Mouse (Mus musculus): ENCODE measurements around the gene Lpar2. TPM values are rescaled to one million over a fixed set of nuclear protein-coding genes. Genes with fewer than 3 reads are reported as not detected.

Lpar2 gene
- under 1 TPM; 0.05 to 0.07 TPM for total RNA-seq (2021)
- long read RNA-seq, experiment 1, result 0 reads
- long read RNA-seq, experiment 2, result 0 reads

DNA sequence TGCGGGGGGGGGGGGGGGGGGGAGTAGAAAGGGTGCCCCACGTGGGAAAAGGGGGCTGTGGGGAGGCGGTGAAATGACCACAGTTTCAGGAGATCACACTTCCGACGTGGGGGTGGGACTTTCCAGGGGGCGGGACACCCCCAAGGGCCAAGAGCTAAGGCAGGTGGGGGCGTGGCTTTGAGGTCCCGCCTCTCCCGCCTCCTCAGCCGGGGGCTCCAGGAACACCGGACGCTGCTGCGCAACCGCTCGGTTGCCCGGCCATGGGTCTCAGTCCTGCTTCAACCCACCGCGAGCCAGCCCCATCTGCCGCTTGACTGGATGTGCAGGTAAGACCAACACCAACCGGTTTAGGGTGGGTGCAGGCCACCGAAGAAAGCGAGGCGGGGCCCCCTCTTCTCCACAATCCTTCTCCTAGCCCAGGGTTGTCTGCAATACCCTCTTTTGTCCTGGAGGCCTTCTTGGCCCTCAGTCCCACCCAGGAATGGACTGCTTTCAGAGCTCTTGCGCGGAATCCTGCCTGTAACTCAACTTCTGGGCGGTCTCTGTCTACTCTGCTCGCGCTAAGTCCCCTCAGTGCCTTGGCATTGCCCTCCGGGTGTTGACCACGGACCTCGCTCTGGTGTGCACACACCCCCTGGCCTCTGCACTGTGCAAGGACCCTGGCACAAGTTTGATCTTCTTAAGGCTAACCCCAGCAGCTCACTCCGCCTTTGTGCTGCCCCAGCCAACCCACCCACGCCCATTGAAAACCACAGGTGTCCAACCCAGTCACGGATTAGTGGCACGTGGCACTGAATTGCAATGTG lies at the start of gene Lpar2:
Gene Lpar2 (plus strand): TSS at position 44 of the 806 bp plus-strand sequence.
- DNase-seq (ENCODE audit: low spot score), result no peak

DNA sequence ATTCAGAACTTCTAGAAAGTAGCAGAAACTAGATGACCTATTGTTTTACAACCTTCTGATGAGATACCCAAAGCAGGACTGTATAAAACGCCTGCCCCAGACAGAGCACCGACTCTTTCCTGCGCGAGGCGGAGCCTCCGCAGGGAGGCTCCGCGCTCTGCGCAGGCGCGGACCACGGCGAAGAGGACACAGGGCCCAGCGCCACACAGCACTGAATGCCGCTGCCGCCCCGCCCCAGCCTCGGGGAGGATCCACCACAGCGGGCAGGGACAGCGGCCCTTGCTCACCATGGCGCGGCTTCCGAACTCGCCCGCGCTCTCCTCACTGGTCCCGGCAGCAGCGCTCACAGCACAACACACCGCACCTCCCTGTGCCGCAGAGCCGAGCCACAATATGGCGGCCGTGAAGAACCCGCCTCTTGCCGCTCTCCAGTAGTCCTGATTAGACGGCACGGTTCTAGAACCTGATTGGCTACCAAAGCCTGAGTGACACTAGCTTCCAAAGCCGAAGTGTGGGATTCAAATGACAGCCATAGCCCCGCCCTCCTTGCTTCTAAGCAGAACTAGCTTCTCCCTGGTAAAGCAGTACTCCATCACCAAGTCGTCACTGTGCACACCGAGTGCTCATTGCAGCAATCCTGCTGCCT lies 47.6 kb upstream of the Lpar2 start, which contains the start of gene Gm20422:
Gene Gm20422 (minus strand): TSS at position 384 of the 646 bp plus-strand sequence.
- peak; percentile 91 for DNase-seq (ENCODE audit: low spot score)

DNA sequence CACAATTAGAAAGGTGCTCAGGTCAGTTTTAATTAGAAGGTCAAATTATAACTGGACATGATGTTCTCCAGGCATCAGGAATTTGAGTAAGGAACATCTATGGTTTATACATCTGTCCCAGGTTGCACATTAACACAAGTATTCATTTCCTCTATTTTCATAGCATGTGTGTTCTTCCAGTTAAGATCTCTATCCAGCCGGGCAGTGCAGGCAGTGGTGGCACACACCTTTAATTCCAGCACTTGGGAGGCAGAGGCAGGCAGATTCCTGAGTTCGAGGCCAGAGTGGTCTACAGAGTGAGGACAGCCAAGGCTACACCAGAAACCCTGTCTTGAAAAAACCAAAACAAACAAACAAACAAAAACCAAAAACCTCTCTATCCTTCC lies 47.1 kb upstream of the Lpar2 start:
- DNase-seq (ENCODE audit: low spot score), result no peak

DNA sequence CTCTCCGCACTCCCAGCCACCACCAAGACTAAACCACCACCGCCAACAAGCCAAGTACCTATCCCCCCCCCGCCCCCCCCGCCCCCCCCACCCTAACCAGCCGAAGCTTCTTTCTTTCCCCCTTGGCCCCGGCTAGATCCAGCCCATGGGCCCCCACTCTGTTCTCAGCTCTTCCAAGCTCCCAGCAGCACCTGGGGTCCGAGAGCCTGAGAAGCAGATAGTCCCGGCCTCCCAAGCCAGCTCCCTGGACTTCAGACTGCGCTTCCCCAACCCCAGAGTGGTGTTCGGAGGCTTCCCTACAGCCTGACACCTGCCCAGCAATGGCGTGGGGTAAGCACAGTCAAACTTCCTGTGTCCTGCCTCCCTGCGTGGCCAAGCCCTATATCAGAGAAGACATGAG lies 45.1 kb upstream of the Lpar2 start:
- DNase-seq (ENCODE audit: low spot score), result no peak

DNA sequence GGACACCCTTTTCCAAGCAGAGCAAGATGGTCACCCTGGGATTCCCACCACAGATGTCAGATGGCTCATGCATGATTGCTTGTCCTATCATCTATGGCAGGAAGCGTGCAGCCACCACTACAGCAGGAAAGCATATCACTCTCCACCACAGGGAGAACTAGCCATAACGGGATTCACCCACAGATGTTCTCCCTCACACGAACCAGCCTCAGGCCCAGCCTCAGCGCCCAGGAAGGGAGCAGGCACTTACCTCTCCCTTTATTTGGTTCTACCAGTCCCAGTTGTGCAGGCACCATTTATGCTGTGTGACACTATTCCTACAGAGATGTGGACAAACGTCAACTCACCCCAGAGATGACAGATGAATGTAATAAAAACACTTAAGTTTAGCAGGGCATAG lies 33.1 kb upstream of the Lpar2 start:
- no peak for DNase-seq (ENCODE audit: low spot score)

DNA sequence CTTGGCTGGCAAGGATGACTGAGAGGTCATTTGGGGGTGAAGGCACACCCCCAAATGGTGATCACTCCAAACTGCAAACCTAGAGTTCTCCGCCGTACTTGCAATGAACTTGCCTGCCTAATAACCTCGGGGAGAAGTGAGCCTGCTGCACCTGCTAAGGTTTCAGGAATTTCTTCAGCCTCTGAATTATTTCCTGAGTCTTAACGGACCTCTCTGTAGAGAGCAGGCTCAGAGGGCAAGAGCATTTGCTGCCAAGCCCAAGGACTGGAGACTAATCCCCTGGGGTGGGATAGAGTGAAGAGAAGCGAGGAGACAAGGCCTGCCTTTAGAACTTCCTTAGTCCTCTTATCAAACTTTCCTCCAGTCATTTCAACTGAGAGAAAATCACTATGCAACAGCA lies 32.5 kb upstream of the Lpar2 start:
- no peak for DNase-seq (ENCODE audit: low spot score)

DNA sequence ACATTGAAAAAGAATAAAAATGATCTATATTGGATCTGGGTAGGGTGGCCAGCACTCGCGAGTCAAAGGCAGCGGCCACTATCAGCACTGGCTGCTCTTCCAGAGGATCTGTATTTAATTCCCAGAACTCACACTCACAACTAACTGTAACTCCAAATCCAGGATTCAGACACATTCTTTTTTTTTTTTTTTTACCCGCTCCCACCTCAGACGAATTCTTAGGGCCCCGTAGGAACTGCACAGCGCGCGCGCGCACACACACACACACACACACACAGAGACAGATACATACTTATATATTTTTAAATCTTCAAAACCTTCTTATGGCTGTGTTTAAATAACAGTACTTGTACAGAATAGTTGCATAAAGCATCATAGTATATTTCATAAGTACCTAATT lies 31.9 kb upstream of the Lpar2 start:
- DNase-seq (ENCODE audit: low spot score), result no peak

DNA sequence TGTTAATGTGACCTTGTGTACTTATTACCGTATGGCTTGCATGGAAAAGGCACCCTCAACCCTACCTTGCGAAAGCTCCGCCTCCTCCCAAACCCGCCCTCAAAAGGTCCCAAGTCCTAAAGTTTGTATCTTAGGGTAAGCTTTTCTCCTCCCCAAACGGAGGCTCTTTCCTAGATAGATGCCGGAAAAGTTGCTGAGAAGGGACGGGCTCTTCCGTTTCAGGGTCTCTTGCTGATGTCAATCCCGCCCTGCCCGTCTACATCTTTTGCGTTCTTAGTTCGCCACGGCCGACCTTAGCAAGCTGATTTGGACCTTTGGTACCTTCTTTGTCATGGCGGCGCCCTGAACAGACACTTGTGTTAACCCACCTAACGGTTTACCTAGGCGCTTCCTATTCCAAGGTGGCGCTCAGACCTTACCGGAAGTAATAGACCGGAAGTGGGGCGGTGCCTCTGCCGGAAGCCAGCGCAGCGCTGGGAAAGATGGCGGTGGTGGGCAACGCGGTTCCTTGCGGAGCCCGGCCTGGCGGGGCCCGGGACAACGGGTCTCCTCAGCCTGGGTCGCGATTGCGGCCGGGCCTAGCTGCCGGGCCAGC lies 31.4 kb upstream of the Lpar2 start, which contains the start of the genes Atp13a1 and Zfp866:
Gene Atp13a1 (plus strand): TSS at position 391 of the 595 bp plus-strand sequence.
Gene Zfp866 (minus strand): TSS at position 406 of the 595 bp plus-strand sequence.
- peak; percentile 89 for DNase-seq (ENCODE audit: low spot score)

DNA sequence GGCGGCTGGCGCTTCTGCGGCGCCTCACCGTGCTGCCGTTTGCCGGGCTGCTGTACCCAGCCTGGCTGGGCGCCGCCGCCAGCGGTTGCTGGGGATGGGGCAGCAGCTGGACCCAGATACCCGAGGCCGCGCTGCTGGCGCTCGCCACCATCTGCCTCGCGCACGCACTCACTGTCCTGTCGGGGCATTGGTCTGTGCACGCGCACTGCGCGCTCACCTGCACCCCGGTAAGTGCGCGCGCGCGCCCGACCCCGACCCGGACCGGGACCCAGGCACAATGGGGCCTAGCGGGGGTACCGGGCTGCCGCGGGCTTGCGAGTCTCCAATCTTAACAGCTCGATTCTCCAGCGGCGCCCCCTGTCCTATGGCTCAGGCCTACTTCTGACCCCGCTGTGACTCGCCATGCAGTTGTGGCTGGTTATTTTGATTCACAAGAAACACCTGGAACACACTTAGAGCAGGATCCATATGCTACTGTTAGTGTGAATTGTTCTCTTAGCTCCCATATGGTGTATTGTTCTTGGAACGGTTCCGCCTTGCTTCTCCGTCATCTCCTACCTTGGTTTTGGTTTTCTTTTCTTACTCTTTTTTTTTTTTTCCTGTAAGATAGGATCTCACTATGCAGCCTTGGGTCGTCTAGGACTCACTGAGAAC lies 30.7 kb upstream of the Lpar2 start:
- DNase-seq (ENCODE audit: low spot score), result no peak

DNA sequence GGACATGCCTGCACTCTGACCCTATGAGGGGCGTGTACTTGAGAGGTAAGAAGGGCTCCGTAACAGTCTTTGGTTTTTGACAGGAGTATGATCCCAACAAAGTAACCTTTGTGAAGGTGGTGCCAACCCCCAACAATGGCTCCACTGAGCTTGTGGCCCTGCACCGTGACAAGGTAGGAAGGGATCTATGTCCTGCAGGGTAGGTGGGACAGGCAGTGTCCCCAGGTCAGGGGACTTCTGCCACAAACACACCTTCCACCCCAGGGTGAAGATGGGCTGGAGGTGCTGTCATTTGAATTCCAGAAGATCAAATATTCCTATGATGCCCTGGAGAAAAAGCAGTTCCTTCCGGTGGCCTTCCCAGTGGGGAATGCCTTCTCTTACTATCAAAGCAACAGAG lies 28.6 kb upstream of the Lpar2 start:
- DNase-seq (ENCODE audit: low spot score), result no peak

DNA sequence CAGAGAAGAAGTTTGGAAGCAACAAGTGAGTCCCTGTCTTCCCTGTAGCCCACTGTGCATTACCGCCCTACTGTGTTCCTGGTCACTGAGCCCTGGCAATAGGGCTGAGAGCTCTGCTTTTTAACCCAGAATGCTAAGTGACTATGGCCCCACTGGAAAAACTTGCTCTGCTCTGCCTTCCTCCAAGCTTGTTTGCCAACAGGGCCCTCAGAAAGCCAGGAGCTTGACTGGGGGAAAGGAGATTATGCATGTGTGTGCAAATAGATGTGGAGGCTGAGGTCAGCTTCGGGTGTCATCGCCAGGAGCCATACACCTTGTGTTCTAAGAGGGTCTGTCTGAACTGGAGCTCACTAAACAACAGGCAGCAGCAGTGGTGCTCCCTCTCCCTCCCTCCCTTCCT lies 28.1 kb upstream of the Lpar2 start:
- DNase-seq (ENCODE audit: low spot score), result no peak

DNA sequence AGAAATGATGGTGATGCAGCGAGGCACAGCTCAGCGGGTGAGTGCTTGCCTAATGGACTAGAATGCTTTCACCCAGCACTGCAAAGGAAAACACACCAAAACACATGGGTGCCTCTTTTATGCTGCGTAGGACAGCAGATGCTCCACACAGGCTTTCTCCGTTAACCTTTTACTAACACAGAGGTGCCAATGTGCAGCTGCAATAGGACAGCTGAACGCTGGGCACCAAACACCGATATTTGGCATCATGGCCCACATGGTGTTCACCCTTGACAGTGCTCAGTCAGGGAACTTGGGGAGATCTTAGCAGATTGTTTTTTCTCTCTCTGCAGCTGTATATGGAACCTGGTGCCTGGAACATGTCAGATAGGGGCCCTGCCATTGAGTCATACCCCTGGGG lies 27.3 kb upstream of the Lpar2 start:
- no peak for DNase-seq (ENCODE audit: low spot score)

DNA sequence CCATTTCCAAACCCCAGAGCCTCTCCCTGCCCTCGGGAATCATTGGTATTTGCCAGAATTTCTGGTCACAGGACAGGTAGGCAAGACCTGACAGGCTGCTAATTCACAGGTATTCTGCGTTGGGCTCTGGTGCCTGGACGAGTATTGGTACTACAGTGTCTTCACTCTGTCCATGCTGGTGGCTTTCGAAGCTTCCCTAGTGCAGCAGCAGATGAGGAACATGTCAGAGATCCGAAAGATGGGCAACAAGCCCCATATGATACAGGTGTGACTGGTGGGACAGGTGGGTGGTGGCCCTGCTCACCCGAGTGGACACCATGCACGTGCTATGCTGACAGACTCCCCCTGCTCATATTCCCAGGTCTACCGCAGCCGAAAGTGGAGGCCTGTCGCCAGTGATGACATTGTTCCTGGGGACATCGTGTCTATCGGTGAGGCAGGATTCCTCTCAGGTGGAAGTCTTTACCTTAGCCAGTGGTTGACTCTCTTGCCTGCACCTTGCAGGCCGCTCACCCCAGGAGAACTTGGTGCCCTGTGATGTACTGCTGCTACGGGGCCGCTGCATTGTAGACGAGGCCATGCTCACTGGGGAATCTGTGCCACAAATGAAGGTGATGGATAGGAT lies 25.4 kb upstream of the Lpar2 start:
- no peak for DNase-seq (ENCODE audit: low spot score)

DNA sequence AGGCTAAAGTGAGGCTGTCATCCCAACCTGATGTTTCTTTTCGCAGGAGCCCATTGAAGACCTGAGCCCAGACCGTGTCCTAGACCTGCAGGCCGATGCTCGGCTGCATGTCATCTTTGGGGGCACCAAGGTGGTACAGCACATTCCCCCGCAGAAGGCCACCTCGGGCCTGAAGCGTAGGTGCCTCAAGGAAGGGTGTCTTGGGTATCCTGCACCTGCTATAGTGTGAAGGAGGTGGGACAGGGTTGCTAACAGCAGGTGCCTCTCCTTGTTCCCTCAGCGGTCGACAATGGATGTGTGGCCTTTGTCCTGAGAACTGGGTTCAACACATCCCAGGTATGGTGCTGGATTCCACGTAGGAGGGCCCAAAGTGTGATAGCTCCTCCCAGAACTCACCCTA lies 24.6 kb upstream of the Lpar2 start:
- no peak for DNase-seq (ENCODE audit: low spot score)

DNA sequence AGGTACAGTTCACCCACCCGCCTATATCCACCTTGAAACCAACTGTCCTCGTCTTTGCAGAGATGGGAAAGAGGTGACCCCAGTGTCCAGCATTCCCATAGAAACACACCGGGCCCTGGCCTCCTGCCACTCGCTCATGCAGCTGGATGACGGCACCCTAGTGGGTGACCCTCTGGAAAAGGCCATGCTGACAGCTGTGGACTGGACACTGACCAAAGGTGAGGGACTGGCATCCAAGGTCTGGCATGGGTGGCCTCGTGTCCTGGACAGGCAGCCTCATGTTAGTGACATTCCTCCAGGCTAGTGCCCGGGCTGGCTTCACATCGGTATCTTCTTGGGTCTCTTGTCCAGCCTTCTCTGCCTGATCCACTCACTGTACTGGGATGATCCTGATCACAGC lies 23.0 kb upstream of the Lpar2 start:
- DNase-seq (ENCODE audit: low spot score), result no peak

DNA sequence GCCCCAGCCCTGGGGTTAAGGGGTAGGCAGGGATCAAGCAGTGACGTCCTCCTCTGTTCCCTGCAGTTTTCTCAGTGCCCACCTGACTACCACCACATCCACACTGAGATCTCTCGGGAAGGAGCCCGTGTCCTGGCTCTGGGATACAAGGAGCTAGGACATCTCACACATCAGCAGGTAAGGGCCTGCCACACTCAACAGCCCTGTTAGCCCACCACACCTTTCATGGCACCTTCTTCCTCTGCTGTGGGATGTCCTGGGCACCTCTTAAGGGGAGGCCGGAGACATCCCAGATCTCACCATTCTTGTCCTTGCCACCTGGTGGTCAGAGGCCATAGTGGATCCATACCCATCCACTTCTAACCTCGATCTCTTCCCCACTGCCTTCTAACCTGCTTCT lies 22.3 kb upstream of the Lpar2 start:
- no peak for DNase-seq (ENCODE audit: low spot score)

DNA sequence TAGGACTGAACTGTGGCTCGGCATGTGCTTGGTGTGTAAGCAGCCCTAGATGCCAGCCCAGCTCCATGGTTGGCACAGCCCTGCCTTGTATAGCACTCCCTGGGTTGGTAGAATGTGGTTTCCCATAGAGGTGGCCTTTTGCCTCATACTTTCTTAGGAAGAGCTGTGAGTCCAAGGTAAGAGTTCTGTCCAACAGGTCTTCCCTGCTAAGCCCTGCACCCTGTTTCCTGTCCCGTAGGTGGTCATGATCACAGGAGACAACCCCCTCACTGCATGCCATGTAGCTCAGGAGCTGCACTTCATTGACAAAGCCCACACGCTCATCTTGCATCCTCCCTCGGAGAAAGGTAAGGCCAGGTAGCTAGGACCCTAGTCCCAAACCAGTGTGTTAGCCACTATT lies 20.4 kb upstream of the Lpar2 start:
- no peak for DNase-seq (ENCODE audit: low spot score)

DNA sequence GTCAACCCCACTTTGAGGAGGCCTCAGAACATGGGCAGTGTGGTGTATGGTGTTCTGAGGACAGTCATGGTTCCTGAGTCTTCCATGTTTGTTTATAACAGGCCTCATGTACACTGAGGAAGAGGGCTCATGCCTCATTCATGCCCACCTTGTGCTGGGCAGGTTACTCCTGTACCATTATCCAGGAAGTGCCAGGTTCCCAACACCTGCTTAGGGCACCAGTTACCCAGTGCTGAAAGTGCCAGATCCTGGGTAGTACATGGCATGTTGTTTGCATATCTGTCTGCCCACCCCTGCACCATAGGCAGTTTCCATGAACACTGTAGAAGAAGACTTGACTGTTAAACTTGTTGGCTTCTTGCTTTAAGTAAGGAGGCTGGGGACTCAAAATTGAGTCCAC lies 20.0 kb upstream of the Lpar2 start:
- no peak for DNase-seq (ENCODE audit: low spot score)

DNA sequence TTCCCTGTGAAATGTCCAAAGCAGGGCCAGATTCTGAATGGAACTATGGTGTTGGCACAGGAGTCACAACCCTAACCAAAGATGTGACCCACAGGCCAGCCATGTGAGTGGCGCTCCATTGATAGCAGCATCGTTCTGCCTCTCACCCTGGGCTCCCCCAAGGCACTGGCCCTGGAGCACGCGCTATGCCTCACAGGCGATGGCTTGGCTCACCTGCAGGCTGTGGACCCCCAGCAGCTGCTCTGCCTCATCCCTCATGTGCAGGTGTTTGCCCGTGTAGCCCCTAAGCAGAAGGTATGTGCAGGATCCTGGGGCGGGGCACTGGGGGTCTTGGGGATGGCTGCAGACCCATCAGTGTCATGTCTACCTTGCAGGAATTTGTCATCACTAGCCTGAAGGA lies 18.9 kb upstream of the Lpar2 start:
- DNase-seq (ENCODE audit: low spot score), result no peak

DNA sequence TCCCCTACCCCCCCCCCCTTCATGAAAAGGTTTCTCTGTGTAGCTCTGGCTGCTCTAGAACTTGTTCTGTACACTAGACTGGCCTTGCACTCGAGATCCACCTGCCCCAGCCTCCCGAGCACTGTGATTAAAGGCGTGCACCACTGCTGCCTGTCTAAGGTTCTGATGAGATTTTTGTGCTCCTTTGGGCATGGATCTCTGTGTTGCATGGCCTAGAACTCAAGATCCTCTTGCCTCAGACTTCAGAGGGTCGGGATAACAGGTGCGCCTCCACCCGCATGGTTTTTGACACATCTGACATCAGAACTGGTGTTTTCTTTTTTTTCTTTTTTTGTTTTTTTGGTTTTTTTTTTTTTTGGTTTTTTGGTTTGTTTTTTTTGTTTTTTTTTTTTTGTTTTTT lies 17.7 kb upstream of the Lpar2 start:
- no peak for DNase-seq (ENCODE audit: low spot score)

DNA sequence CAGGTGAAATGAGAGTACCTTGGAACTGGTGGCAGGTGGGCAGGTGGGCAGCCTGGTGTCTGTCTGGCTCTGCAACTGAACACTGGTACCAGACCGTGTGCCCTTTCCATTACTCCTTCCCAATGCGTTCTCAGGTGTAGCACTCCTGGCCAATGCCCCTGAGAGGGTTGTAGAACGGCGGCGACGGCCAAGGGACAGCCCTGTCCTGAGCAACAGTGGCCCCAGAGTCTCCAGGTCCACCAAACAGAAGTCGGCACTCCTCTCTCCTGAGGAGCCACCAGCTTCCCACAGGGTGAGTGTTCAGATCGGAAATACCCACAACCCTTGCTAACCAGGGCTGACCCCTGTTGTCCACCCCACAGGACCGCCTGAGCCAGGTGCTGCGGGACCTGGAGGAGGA lies 17.1 kb upstream of the Lpar2 start:
- DNase-seq (ENCODE audit: low spot score), result no peak

DNA sequence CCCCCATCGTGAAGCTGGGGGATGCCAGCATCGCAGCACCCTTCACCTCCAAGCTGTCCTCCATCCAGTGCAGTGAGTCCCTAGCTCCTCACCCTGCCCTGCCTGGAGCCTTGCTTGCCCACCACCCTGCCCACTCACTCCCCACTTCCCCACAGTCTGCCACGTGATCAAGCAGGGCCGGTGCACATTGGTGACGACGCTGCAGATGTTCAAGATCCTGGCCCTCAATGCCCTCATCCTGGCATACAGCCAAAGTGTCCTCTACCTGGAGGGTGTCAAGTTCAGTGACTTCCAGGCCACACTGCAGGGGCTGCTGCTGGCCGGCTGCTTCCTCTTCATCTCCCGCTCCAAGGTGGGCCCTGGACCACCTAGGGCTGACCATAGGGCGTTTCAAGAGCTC lies 16.7 kb upstream of the Lpar2 start:
- DNase-seq (ENCODE audit: low spot score), result no peak

Data from gastrocnemius, adult 18-20 months (tissue).